Mouse (Mus musculus) hindbrain, embryonic 11.5 days (tissue): ENCODE data around the gene Hk3. TPM values are rescaled to one million over a fixed set of nuclear protein-coding genes. Genes with fewer than 3 reads are reported as not detected.

Experiments used
- ATAC-seq: fragments of 200-750 bp; cut with Nextera tagmentation; 2 replicates; pipeline ENCODE4 v1.8.0; 2017; ENCODE audit warnings: mild to moderate bottlenecking, moderate TSS enrichment, moderate library complexity; ENCODE audit not compliant: low FRiP score
- DNase-seq: peaks from one replicate; pipeline ENCODE4 v3.0.0-alpha.2; 2015; ENCODE audit warnings: low spot score
- H3K27ac ChIP-seq: fragments of 300-500 bp; sonication (generic); 2 replicates; pipeline ENCODE4 v1.5.1; 2014; ENCODE audit warnings: mild to moderate bottlenecking, low read depth, low read length
- H3K27me3 ChIP-seq: fragments of 300-500 bp; sonication (generic); 2 replicates; pipeline ENCODE4 v1.6.1; 2014; ENCODE audit warnings: mild to moderate bottlenecking, low read length, moderate library complexity, mixed read lengths; ENCODE audit not compliant: control insufficient read depth, insufficient read depth
- H3K36me3 ChIP-seq: fragments of 300-500 bp; sonication (generic); 2 replicates; pipeline ENCODE4 v1.6.1; 2014; ENCODE audit warnings: mild to moderate bottlenecking, low read length, moderate library complexity, mixed read lengths; ENCODE audit not compliant: control insufficient read depth, insufficient read depth
- H3K4me1 ChIP-seq: fragments of 300-500 bp; sonication (generic); replicated peaks from 2 replicates; pipeline ENCODE4 v1.6.1; 2014; ENCODE audit warnings: low read length, mixed read lengths; ENCODE audit not compliant: control insufficient read depth, insufficient read depth
- H3K4me2 ChIP-seq: fragments of 300-500 bp; sonication (generic); replicated peaks from 2 replicates; pipeline ENCODE4 v1.6.1; 2014; ENCODE audit warnings: mild to moderate bottlenecking, low read depth, low read length
- H3K4me3 ChIP-seq: fragments of 300-500 bp; sonication (generic); 2 replicates; pipeline ENCODE4 v1.5.1; 2014; ENCODE audit warnings: low read depth, low read length
- H3K9ac ChIP-seq: fragments of 300-500 bp; sonication (generic); 2 replicates; pipeline ENCODE4 v1.6.1; 2014; ENCODE audit warnings: low read depth, low read length
- H3K9me3 ChIP-seq: fragments of 300-500 bp; sonication (generic); 2 replicates; pipeline ENCODE4 v1.6.1; 2016; ENCODE audit warnings: low read length; ENCODE audit not compliant: control insufficient read depth
- WGBS: fragments of 180-500 bp; shearing (Covaris S2); extraction: QIAGEN DNeasy Blood & Tissue Kit; methylation state at CpG from one replicate; pipeline ENCODE4 v1.1.7; 2014; 5-methylcytosine and 5-hydroxymethylcytosine counted together
- polyA plus RNA-seq: library from polyadenylated mRNA; unstranded; fragments of >200 nt; fragmentation: Nextera tagmentation; extraction: Ambion mirVana; gene quantifications from 2 replicates; pipeline ENCODE4 v1.2.1, GENCODE M21; 2014

Gene Hk3
- polyA plus RNA-seq, 1 experiment from 2014 or later, result 0.52 TPM

DNA sequence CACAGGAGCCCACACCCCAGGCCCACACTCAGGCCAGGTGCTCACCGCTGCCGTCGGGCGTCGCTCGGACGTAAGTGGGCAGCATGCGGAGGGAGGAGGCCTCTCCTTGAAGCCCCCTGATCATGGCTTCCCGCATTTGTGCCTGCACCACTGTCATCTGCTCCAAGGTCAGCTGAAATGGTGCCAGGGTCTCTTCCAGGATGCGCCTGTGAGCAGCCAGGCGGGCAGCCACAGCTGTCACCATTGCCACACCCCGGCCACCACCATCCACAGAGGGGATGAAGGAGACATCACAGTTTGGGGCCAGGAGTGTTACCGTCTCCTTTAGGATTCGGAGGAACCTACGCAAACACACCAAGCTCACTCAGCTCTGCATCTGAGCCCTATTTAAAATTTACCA is 10.1 kb downstream of the Hk3 start:
- Histone ChIP-seq H3K27ac (no peak overlapping the region), H3K4me1 (peaks cover 10% of the 10 kb centered on the region), H3K4me3 (no peak overlapping the region), H3K9me3 (no peaks in the 10 kb centered on the region), H3K9ac (no peak overlapping the region), H3K27me3 (peaks cover 20% of the 10 kb centered on the region), H3K36me3 (no peaks in the 10 kb centered on the region), H3K4me2 (no peak overlapping the region)
- ATAC-seq, result no peak
- 88% methylated on average over 15 of the region's 15 CpGs for WGBS
- no peak for DNase-seq

DNA sequence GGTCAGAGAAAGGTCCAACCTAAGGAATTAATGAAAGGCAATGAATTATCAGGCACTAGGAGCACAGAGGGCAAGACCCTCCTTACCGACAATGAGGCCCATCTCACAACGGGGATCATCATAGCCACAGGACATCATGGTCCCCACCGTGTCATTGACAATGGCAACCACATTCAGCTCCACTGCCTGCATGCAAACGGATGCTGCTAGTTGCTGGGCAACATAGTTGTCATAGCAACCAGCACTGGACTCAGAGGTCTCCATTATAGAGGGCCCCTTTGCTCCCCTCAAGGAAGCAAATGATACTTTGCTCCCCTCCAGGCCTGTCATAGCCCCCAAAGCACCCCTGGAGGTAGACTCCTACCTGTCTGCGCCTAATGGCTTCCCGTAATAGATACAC is 12.6 kb downstream of the Hk3 start:
- WGBS, result 40% methylated on average over 6 of the region's 6 CpGs
- H3K27ac ChIP-seq, result no peak overlapping the region
- peaks cover 12% of the 10 kb centered on the region for H3K4me1 ChIP-seq
- peaks cover 24% of the 10 kb centered on the region for H3K27me3 ChIP-seq
- H3K4me3 ChIP-seq, result no peak overlapping the region
- no peak overlapping the region for H3K4me2 ChIP-seq
- no peak overlapping the region for H3K9ac ChIP-seq
- ATAC-seq (0 out of 2 replicates have a peak, but pooled peaks have one; percentile 17), DNase-seq (peak; percentile 81)
- H3K36me3 ChIP-seq, result no peaks in the 10 kb centered on the region
- H3K9me3 ChIP-seq, result no peaks in the 10 kb centered on the region

DNA sequence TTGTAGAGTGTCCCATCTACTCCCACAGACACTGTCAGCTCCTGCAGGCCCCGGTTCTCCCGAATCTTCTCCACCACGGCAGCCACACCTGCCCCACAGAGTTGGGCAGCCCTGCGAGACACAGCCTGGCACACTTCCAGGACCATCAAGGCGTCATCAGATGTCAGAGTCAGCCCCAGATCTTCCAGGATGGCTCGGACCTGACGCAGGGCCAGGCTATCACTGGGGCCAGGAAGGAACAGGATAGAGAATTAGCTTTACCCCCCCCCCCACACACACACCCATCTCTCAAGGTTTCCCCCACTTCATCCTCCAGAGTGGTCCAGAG is 14.8 kb downstream of the Hk3 start:
- H3K4me2 ChIP-seq, result no peak overlapping the region
- DNase-seq, result no peak
- no peaks in the 10 kb centered on the region for H3K9me3 ChIP-seq
- peaks cover 12% of the 10 kb centered on the region for H3K4me1 ChIP-seq
- H3K9ac ChIP-seq, result no peak overlapping the region
- no peaks in the 10 kb centered on the region for H3K36me3 ChIP-seq
- no peak for ATAC-seq
- H3K27me3 ChIP-seq, result peaks cover 22% of the 10 kb centered on the region
- H3K4me3 ChIP-seq, result no peak overlapping the region
- 78% methylated on average over 7 of the region's 7 CpGs for WGBS
- H3K27ac ChIP-seq, result no peak overlapping the region

DNA sequence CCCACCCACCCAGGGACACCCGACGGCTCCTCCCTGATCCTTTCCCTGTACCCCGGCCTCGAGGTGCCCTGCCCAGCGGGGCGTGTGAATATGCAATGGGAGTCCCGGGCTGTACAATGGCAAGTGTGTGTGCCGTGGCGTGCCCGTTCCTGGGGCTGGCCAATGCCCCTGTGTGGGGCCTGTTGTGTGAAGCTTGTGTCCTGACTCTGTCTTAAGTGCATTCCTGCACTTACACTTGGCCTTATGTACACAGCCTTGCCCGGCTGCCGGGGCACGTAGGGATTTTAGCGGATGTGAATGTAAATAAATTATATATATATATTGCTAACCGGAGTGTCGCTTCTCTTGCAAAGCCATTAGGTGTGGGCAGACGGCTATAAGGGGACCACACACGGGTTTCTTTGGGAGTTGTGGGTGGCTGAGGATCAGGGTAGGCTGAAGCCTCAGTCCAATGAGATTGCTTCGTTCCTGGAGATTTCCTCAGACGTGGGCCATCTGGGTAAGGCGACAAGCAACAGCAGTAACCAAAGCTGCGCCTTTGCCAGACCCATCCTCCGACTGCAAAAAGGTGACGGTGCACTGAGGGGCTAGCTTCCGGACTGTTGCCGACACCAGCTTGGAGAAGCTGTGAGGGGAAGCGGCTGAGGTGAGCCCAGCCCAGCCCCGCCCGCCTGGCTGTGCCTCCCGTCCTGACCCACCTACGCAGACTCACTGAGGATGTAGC is 15.3 kb downstream of the Hk3 start:
- H3K27ac ChIP-seq, result no peak overlapping the region
- DNase-seq (no peak), ATAC-seq (no peak)
- peaks cover 18% of the 10 kb centered on the region for H3K27me3 ChIP-seq
- no peak overlapping the region for H3K4me3 ChIP-seq
- H3K9me3 ChIP-seq, result no peaks in the 10 kb centered on the region
- no peak overlapping the region for H3K9ac ChIP-seq
- H3K36me3 ChIP-seq, result no peaks in the 10 kb centered on the region
- peaks cover 12% of the 10 kb centered on the region for H3K4me1 ChIP-seq
- 71% methylated on average over 31 of the region's 31 CpGs for WGBS
- no peak overlapping the region for H3K4me2 ChIP-seq

DNA sequence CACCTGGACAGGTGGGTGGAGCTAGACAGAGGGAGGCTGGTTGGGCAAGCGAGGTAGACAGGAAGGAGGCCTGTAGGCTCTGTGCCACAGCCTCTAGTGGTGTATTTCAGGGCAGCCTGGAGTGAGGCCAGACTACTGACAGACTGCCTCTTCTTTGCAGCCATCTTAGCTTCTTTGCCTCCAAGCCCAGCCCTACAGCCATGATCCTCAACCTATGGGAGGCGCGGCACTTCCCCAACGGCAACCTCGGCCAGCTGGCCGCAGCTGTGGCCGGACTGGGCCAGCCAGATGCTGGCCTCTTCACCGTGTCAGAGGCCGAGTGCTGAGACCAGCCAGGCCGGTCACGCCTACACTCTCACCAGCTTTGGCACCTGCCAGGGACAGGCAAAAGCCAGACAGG is 16.5 kb downstream of the Hk3 start:
- no peak for DNase-seq
- H3K27ac ChIP-seq, result no peak overlapping the region
- no peak overlapping the region for H3K4me3 ChIP-seq
- peaks cover 12% of the 10 kb centered on the region for H3K4me1 ChIP-seq
- no peak overlapping the region for H3K4me2 ChIP-seq
- no peak overlapping the region for H3K9ac ChIP-seq
- no peaks in the 10 kb centered on the region for H3K9me3 ChIP-seq
- H3K36me3 ChIP-seq, result no peaks in the 10 kb centered on the region
- ATAC-seq, result no peak
- 69% methylated on average over 11 of the region's 11 CpGs for WGBS
- peaks cover 19% of the 10 kb centered on the region for H3K27me3 ChIP-seq

DNA sequence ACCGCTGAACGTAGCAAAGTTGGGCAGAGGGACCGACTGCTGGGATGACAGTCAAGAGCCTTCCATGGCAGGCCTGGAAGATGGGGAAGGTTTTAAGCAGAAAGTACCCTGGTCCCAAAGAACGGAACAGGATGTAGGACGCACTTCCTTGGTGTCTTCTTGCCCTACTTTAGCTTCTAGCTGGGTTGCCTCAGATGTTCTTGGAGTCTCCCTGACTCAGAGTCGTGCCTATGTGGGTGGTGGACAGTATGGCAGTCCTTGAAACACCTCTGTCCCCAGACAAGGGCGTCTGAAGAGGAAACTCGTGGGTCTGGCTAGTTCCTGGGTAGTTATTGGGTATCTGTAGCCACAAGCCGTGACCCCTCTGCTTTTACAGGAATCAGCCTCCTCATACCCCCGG is 19.1 kb downstream of the Hk3 start:
- Histone ChIP-seq H3K4me2 (no peak overlapping the region), H3K9me3 (no peaks in the 10 kb centered on the region), H3K9ac (no peak overlapping the region), H3K36me3 (no peaks in the 10 kb centered on the region), H3K4me1 (peaks cover 9% of the 10 kb centered on the region; the same call in 1 of the 2 replicates), H3K4me3 (no peak overlapping the region), H3K27ac (no peak overlapping the region), H3K27me3 (peaks cover 21% of the 10 kb centered on the region)
- DNase-seq (no peak), ATAC-seq (no peak)
- 77% methylated on average over 10 of the region's 10 CpGs for WGBS

DNA sequence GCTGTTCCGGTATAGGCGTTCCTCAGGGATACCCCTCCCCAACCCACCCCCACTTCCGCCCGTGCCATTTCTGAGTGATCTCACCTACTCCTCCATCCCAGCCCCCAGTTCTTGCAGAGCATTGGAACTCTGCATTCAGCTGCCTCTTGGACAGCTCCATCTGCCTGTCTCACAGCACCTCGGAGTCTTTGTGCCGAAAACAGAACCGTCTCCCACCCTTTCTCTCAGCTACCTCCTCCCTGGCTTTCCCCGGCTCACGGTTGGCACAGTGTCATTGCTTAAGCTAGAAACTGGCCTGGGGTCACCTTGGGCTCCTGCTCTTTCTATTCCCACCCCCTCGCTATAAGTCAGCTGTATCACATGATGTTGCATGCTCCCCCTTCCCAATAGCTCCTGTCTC is 20.8 kb downstream of the Hk3 start:
- DNase-seq (no peak), ATAC-seq (no peak)
- no peak overlapping the region for H3K27ac ChIP-seq
- no peaks in the 10 kb centered on the region for H3K9me3 ChIP-seq
- no peaks in the 10 kb centered on the region for H3K36me3 ChIP-seq
- H3K27me3 ChIP-seq, result peaks cover 20% of the 10 kb centered on the region
- H3K4me2 ChIP-seq, result no peak overlapping the region
- H3K4me3 ChIP-seq, result no peak overlapping the region
- H3K4me1 ChIP-seq, result peaks cover 9% of the 10 kb centered on the region; the same call in 1 of the 2 replicates
- no peak overlapping the region for H3K9ac ChIP-seq
- WGBS, result 86% methylated on average over 10 of the region's 10 CpGs

DNA sequence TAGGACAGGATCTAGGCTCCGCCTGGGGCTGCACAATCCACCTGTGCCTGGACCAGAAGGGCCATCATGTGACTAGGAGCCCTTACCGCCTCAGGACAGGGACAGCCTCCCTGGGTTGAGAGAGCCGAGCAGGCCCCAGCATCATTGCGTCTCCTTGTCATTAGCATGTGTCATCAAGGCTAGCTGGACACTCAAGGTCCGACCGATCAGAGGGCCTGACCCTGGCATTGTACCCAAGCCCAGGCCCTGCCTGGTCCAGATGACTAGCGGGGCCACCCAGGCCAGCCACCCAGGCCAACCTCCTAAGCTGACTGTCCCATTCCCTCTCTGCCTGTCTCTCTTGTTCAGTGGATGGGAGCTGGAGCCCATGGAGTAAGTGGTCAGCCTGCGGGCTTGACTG is 23.6 kb downstream of the Hk3 start:
- Histone ChIP-seq H3K4me3 (no peak overlapping the region), H3K9me3 (no peaks in the 10 kb centered on the region), H3K4me1 (peaks cover 23% of the 10 kb centered on the region), H3K27ac (no peak overlapping the region; the same call in 1 of the 2 replicates), H3K9ac (no peak overlapping the region), H3K36me3 (no peaks in the 10 kb centered on the region), H3K27me3 (peaks cover 19% of the 10 kb centered on the region), H3K4me2 (no peak overlapping the region)
- no peak for DNase-seq
- no peak for ATAC-seq
- 80% methylated on average over 8 of the region's 8 CpGs for WGBS

DNA sequence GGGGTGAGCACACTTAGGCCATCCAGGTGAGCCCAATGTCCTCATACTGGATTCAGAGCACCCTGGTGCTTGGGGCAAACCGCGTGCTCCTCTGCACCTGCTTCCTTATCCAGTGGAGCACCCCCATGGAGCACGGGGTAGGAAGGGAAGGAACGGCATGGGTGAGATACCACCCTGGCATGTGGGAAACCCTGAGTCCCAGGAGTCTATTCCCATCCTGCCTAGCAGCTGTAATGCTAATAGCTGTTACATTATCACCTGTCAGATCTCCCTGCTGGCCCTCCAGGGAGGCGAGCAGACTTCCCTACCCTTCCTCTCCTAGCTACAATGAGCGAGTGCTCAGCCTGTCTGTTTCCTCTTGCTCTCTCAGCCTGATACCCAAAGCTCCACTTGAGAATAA is 26.0 kb downstream of the Hk3 start:
- H3K27me3 ChIP-seq, result peaks cover 18% of the 10 kb centered on the region
- no peak overlapping the region for H3K4me2 ChIP-seq
- peak overlapping the region; percentile 78 for H3K27ac ChIP-seq
- H3K9ac ChIP-seq, result no peak overlapping the region
- no peak overlapping the region for H3K4me3 ChIP-seq
- DNase-seq, result peak; percentile 38
- ATAC-seq, result no peak
- H3K36me3 ChIP-seq, result no peaks in the 10 kb centered on the region
- H3K4me1 ChIP-seq, result peaks cover 25% of the 10 kb centered on the region
- 46% methylated on average over 6 of the region's 6 CpGs for WGBS
- no peaks in the 10 kb centered on the region for H3K9me3 ChIP-seq
